Mouse (Mus musculus) liver, embryonic 16.5 days (tissue): ENCODE data around the gene Dad1. TPM values are rescaled to one million over a fixed set of nuclear protein-coding genes. Genes with fewer than 3 reads are reported as not detected.

Experiments
- ATAC-seq: fragments of 200-750 bp; cut with Nextera tagmentation; 2 replicates; pipeline ENCODE4 v1.8.0; 2017; ENCODE audit warnings: low read depth, mild to moderate bottlenecking, moderate number of reproducible peaks, moderate library complexity
- H3K27ac ChIP-seq: fragments of 300-500 bp; sonication (generic); 2 replicates; pipeline ENCODE4 v1.5.1; 2014; ENCODE audit warnings: mild to moderate bottlenecking, low read length
- H3K27me3 ChIP-seq: fragments of 300-500 bp; sonication (generic); 2 replicates; pipeline ENCODE4 v1.6.1; 2014; ENCODE audit warnings: low read depth, low read length, mixed read lengths; ENCODE audit not compliant: control insufficient read depth, insufficient read depth
- H3K36me3 ChIP-seq: fragments of 300-500 bp; sonication (generic); 2 replicates; pipeline ENCODE4 v1.6.1; 2014; ENCODE audit warnings: mild to moderate bottlenecking; ENCODE audit not compliant: control insufficient read depth, insufficient read depth
- H3K4me1 ChIP-seq: fragments of 300-500 bp; sonication (generic); 2 replicates; pipeline ENCODE4 v1.6.1; 2014; ENCODE audit warnings: low read depth, low read length, mixed read lengths; ENCODE audit not compliant: control insufficient read depth
- H3K4me2 ChIP-seq: fragments of 300-500 bp; sonication (generic); 2 replicates; pipeline ENCODE4 v1.6.1; 2014; ENCODE audit warnings: low read depth, low read length, mixed read lengths
- H3K4me3 ChIP-seq: fragments of 300-500 bp; sonication (generic); 2 replicates; pipeline ENCODE4 v1.5.1; 2014; ENCODE audit warnings: low read depth, mild to moderate bottlenecking, low read length
- H3K9ac ChIP-seq: fragments of 300-500 bp; sonication (generic); 2 replicates; pipeline ENCODE4 v1.6.1; 2014; ENCODE audit warnings: low read depth, low read length
- H3K9me3 ChIP-seq: fragments of 300-500 bp; sonication (generic); replicated peaks from 2 replicates; pipeline ENCODE4 v1.6.1; 2016; ENCODE audit warnings: low read length; ENCODE audit not compliant: control insufficient read depth
- WGBS: fragments of 180-500 bp; shearing (Covaris S2); extraction: QIAGEN DNeasy Blood & Tissue Kit; methylation state at CpG from one replicate; pipeline ENCODE4 v1.1.7; 2014; ENCODE audit not compliant: insufficient replicate concordance; 5-methylcytosine and 5-hydroxymethylcytosine counted together
- polyA plus RNA-seq: library from polyadenylated mRNA; unstranded; fragments of >200 nt; fragmentation: Nextera tagmentation; extraction: Ambion mirVana; gene quantifications from 2 replicates; pipeline ENCODE4 v1.2.1, GENCODE M21; 2015

Gene Dad1
- polyA plus RNA-seq, 1 experiment from 2014 or later: 226 TPM

DNA sequence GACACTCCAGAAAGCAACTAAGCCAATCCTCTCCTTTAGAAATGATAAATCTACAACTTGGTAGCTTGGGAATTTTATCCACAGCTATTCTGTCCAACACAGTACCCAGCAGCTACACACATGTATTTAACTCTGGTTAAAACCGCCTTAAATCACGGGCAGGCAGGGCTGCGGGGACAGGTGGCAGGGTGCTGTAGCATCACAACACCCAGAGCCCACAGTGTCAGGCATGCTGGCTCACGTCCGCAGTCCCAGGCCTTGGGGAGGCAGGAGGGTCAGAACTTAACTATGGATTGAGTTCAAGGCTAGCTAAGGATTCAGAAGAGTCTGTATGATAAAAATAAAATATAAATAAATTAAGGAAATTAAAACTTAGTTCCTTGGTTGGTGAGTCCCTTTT is 17.0 kb downstream of the Dad1 start:
- H3K4me1 ChIP-seq: peaks cover 16% of the 10 kb centered on the region
- H3K27ac ChIP-seq: no peak overlapping the region
- no peaks in the 10 kb centered on the region for H3K9me3 ChIP-seq
- no peak for ATAC-seq
- H3K36me3 ChIP-seq: peaks cover 11% of the 10 kb centered on the region
- H3K4me2 ChIP-seq: no peak overlapping the region
- no peak overlapping the region for H3K4me3 ChIP-seq
- H3K9ac ChIP-seq: no peak overlapping the region
- 80% methylated on average over 5 of the region's 5 CpGs for WGBS
- no peaks in the 10 kb centered on the region for H3K27me3 ChIP-seq

DNA sequence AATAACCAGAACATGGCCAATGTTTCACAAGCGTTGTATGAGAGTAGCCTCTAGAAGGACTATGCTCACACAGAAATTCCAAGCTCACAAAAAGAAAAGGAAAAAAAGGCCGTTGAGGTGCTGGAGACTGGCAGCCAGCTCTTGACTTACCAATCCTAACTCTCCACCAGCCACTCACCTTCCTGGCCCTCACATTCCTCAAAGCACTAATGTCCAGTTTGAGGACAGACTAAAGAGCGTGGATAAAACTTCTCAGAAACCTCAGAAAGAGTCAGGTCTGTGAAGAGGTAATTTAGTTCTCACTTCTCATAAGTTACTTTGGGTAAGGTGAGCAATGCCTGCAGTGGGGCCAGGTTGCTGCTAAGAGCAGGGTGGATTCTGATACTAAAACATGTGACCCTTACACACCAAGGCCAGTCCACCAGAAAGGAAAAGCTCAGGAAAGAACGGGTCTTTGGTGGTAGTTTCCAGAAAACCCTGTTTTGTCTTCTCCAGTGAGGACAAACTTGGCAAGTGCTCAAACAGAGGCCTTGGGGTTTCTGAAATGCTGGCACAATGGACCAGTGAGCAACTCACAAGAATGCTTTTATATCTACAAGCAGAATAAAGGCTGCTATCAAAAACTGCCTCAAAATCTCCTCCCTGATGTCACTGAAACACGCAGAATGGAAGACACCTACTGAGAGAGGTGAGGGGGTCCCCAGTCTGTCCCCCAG is 17.9 kb downstream of the Dad1 start:
- Histone ChIP-seq H3K27me3 (no peaks in the 10 kb centered on the region), H3K9me3 (no peaks in the 10 kb centered on the region), H3K4me3 (no peak overlapping the region), H3K9ac (no peak overlapping the region), H3K4me2 (no peak overlapping the region), H3K36me3 (peaks cover 5% of the 10 kb centered on the region), H3K27ac (no peak overlapping the region), H3K4me1 (peaks cover 17% of the 10 kb centered on the region)
- WGBS: 78% methylated on average over 5 of the region's 5 CpGs
- no peak for ATAC-seq

- no peak overlapping the region for H3K9ac ChIP-seq
- peaks cover 17% of the 10 kb centered on the region for H3K4me1 ChIP-seq
- H3K9me3 ChIP-seq: no peaks in the 10 kb centered on the region
- no peak overlapping the region for H3K4me2 ChIP-seq
- 79% methylated on average over 20 of the region's 20 CpGs for WGBS
- ATAC-seq: no peak
- no peaks in the 10 kb centered on the region for H3K27me3 ChIP-seq
- peaks cover 5% of the 10 kb centered on the region for H3K36me3 ChIP-seq
- H3K4me3 ChIP-seq: no peak overlapping the region
- H3K27ac ChIP-seq: no peak overlapping the region
Observed at GRCm38 (mm10) chr14:54234231-54235040, 19.5 kb downstream of the Dad1 start.

DNA sequence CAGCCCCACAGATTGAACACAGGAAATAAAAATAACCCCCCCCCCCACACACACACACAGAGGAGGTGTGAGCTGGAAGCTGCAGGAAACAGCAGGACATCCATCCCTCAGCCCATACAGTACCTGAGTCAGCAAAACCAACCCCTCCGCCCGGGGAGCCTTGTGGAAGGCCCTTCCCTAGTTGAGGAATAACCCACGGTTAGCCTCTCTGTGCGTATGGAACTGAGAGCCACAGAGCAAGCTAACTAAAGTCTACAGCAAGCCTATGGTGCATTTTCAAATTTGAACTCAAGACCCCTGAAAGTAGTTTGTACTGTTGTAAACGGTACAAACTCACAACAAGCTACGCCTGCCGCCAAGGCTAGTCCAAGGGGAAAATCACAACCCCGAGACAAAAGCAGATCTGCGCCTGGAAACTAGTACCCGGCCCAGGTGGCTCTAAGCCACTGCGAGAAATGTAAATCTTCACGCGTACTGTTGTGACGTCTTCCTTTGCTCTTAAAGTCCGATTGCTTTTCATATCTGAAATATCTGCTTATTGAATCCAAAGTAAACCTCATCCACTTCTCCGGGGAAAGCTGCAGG is 20.3 kb downstream of the Dad1 start:
- Histone ChIP-seq H3K36me3 (peaks cover 5% of the 10 kb centered on the region), H3K27ac (peak overlapping the region; percentile 37; the same call in 1 of the 2 replicates), H3K4me3 (no peak overlapping the region), H3K4me2 (0 out of 2 replicates have a peak overlapping the region, but pooled peaks have one; percentile 27), H3K27me3 (no peaks in the 10 kb centered on the region), H3K9me3 (no peaks in the 10 kb centered on the region), H3K9ac (no peak overlapping the region), H3K4me1 (peaks cover 17% of the 10 kb centered on the region)
- no peak for ATAC-seq
- 53% methylated on average over 16 of the region's 16 CpGs for WGBS

DNA sequence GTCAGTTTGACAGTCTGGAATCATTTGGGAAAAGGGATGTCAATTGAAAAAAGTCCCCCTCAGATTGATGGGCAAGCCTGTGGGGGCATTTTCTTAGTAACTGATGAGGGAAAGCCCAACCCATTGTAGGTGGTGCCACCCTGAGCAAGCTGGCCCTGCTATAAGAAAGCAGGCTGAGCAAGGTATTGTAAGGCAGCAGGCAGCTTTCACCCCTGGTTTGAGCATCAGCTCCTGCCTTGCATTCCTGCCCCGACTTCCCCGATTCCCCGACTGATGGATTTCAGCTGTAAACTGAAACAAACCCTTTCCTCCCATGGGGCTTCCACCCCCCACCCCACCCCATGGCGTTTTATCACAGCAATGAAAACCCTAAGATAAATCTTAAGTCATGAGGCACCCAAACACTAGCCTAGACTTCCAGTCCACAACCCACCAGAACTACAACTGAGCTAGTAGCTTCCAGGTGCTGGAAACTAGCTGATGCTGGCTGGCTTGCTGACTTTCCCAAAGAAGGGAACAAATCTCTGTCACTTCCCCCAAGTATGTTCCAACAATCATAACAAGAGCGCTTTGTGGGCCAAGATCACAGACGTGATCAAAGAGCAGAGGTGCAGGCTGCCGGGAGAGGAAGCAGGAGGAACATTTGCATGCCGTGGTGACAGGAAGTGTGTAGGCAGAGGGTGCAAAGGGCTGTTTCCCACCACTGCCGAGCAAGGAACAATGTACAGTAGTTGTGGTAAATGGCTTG is 20.9 kb downstream of the Dad1 start:
- WGBS: 9% methylated on average over 9 of the region's 9 CpGs
- Histone ChIP-seq H3K4me1 (peaks cover 22% of the 10 kb centered on the region), H3K36me3 (peaks cover 5% of the 10 kb centered on the region), H3K9ac (no peak overlapping the region), H3K4me2 (peak overlapping the region; percentile 27; the same call in 1 of the 2 replicates), H3K27me3 (no peaks in the 10 kb centered on the region), H3K4me3 (no peak overlapping the region), H3K9me3 (no peaks in the 10 kb centered on the region), H3K27ac (peak overlapping the region; percentile 60)
- peak; percentile 64 for ATAC-seq

DNA sequence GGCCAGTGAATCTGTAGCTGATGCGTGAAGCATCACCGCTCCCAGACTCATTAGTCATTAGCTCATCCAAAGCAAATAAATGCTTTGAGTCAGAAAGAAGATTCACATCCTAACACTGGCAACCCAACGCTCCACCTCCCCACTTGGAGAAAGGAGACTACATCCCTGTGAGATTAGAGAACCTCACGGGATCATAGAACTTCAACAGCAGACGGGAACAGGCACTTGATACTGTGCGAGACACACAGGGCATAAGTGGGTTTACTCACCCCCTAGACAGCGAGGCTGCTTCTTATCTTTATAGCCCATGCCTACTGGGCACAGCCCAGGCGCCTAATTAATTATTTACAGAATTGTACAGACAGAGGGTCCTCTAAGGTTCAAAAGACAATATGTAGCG is 21.8 kb downstream of the Dad1 start:
- H3K4me3 ChIP-seq: no peak overlapping the region
- no peak overlapping the region for H3K4me2 ChIP-seq
- peak; percentile 17; the same call in 1 of the 2 replicates for ATAC-seq
- no peak overlapping the region for H3K9ac ChIP-seq
- no peaks in the 10 kb centered on the region for H3K9me3 ChIP-seq
- WGBS: 30% methylated on average over 9 of the region's 9 CpGs
- no peaks in the 10 kb centered on the region for H3K27me3 ChIP-seq
- H3K4me1 ChIP-seq: peaks cover 29% of the 10 kb centered on the region
- H3K36me3 ChIP-seq: peaks cover 5% of the 10 kb centered on the region
- H3K27ac ChIP-seq: no peak overlapping the region

- H3K27ac ChIP-seq: no peak overlapping the region
- no peak overlapping the region for H3K4me3 ChIP-seq
- no peaks in the 10 kb centered on the region for H3K9me3 ChIP-seq
- no peak for ATAC-seq
- H3K4me1 ChIP-seq: peaks cover 35% of the 10 kb centered on the region
- H3K36me3 ChIP-seq: peaks cover 5% of the 10 kb centered on the region
- no peak overlapping the region for H3K4me2 ChIP-seq
- no peak overlapping the region for H3K9ac ChIP-seq
- 49% methylated on average over 21 of the region's 21 CpGs for WGBS
- no peaks in the 10 kb centered on the region for H3K27me3 ChIP-seq
Observed at GRCm38 (mm10) chr14:54231176-54231956, 22.5 kb downstream of the Dad1 start.

DNA sequence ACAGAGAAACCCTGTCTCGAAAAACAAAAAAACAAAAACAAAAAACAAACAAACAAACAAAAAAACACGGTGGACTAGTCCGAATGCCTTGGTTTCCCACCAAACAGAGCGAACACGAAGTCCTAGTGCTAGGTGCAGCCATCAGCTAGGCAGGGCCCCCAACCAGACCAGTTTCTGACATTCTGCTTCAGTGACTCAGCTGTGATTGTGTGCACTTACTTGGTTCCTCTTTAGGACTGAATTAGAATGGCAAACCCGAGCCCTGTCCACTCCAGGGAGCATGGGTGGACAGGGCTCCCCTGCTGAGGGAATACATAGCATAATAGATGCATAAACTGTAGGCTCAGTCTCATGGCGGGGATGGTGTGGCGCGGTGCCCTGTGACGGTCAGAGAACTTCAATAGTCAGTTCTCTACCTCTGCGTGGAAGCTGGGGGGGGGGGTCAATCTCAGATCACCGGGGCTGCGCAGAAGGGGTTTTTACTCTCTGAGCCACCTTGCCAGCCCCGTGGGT is 23.2 kb downstream of the Dad1 start:
- ATAC-seq: no peak
- no peaks in the 10 kb centered on the region for H3K27me3 ChIP-seq
- no peak overlapping the region for H3K27ac ChIP-seq
- H3K4me3 ChIP-seq: no peak overlapping the region
- WGBS: 57% methylated on average over 14 of the region's 14 CpGs
- H3K9me3 ChIP-seq: no peaks in the 10 kb centered on the region
- H3K4me2 ChIP-seq: no peak overlapping the region
- H3K4me1 ChIP-seq: peaks cover 35% of the 10 kb centered on the region
- peaks cover 5% of the 10 kb centered on the region for H3K36me3 ChIP-seq
- no peak overlapping the region for H3K9ac ChIP-seq
